Mouse (Mus musculus) ES-Bruce4 (cell line): Measurements from ENCODE around the gene Olfr286. TPM values are rescaled to one million over a fixed set of nuclear protein-coding genes. Genes with fewer than 3 reads are reported as not detected.

Experiments used
- H3K27ac ChIP-seq: 2 replicates; pipeline ENCODE4 v1.5.1; 2012; ENCODE audit warnings: low read length, inconsistent platforms; ENCODE audit not compliant: insufficient read depth
- H3K27me3 ChIP-seq: 2 replicates; pipeline ENCODE4 v1.6.1; 2012; ENCODE audit warnings: mild to moderate bottlenecking, low read length, inconsistent platforms; ENCODE audit not compliant: control insufficient read depth, poor library complexity, insufficient read depth, severe bottlenecking
- H3K36me3 ChIP-seq: 2 replicates; pipeline ENCODE4 v1.6.1; 2012; ENCODE audit warnings: inconsistent platforms, mild to moderate bottlenecking, low read length, moderate library complexity; ENCODE audit not compliant: control insufficient read depth, poor library complexity, insufficient read depth, severe bottlenecking
- H3K4me1 ChIP-seq: one replicate; pipeline ENCODE4 v1.8.1; 2011; ENCODE audit warnings: low read length; ENCODE audit not compliant: control insufficient read depth, insufficient read depth
- H3K4me3 ChIP-seq: 2 replicates; pipeline ENCODE4 v1.5.1; 2011; ENCODE audit warnings: low read depth, mild to moderate bottlenecking, low read length
- H3K9ac ChIP-seq: 2 replicates; pipeline ENCODE4 v1.6.1; 2012; ENCODE audit warnings: low read depth, mild to moderate bottlenecking, inconsistent platforms; ENCODE audit not compliant: poor library complexity, severe bottlenecking
- H3K9me3 ChIP-seq: replicated peaks from 2 replicates; pipeline ENCODE4 v1.6.1; 2012; ENCODE audit warnings: mild to moderate bottlenecking, low read length, inconsistent platforms; ENCODE audit not compliant: control insufficient read depth, poor library complexity, insufficient read depth, severe bottlenecking
- CTCF ChIP-seq: IDR thresholded peaks from one replicate; pipeline ENCODE4 v1.8.1; 2011; ENCODE audit warnings: low read depth, low read length
- EP300 ChIP-seq: IDR thresholded peaks from 2 replicates; pipeline ENCODE4 v1.6.1; 2011; ENCODE audit warnings: low read depth, low read length; ENCODE audit not compliant: insufficient read depth
- POLR2A ChIP-seq: IDR thresholded peaks from one replicate; pipeline ENCODE4 v1.8.1; 2011; ENCODE audit warnings: low read length; ENCODE audit not compliant: insufficient read depth
- polyA plus RNA-seq: library from polyadenylated mRNA; stranded (reverse); fragments of >200 nt; gene quantifications from 2 replicates; pipeline ENCODE4 v1.2.4, GENCODE M21; 2011; ENCODE audit warnings: low read depth; ENCODE audit not compliant: missing spikeins, insufficient read depth, insufficient read length

Olfr286 gene
- polyA plus RNA-seq, result not detected in 2 replicates

DNA sequence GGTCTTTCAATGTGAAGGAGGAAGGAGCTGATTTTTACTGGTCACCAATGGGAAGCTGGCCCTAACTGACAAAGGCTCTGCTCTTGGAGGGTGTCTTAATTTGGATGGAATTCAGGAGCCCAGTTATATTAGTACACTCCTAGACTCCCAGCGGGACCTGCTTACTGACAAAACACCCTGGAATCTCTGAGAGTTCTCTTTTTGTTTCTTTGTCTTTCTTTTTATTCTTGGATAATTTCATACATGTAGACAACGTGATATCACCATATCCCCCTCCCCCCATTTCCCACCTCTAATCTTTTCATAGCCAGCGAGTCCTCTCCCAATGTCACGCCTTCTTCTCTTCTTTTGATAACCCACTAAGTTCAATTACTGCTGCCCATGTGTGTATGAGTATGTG is at the start of gene Olfr286:
Gene Olfr286, minus strand, starts transcription at position 101 of the 400 bp plus-strand sequence.
- Histone ChIP-seq H3K27me3 (no peaks in the 10 kb centered on the region), H3K36me3 (no peaks in the 10 kb centered on the region), H3K4me1 (no peaks in the 10 kb centered on the region), H3K27ac (no peak within 1 kb of the TSS), H3K9ac (no peak within 1 kb of the TSS), H3K4me3 (no peak within 1 kb of the TSS), H3K9me3 (no peaks in the 10 kb centered on the region)
- TF ChIP-seq CTCF (no peak), EP300 (no peak), POLR2A (no peak)

DNA sequence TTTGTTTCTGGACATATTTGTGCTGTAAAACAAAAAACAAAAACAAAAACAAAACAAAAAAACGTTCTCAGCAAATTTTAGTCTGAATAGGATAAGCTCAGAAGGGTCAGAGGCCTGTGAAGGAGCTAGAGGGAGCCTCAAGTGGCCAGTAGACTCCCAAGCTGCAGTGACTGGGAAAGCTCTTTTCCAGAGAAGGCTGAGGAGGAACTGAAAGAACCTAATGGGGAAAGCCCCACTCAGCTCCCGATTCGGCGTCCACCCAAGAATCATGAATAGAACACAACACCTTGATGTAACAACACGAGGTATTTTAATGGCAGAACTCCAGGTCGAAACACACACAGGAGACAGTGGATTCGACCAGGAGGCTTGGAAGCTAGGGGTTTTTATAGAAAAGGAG is 23.5 kb upstream of the Olfr286 start:
- H3K27ac ChIP-seq, result no peak overlapping the region
- peaks cover 8% of the 10 kb centered on the region for H3K9me3 ChIP-seq
- no peak overlapping the region for H3K4me3 ChIP-seq
- no peak overlapping the region for H3K9ac ChIP-seq
- H3K4me1 ChIP-seq, result no peaks in the 10 kb centered on the region
- no peak for TF ChIP-seq EP300
- no peak for TF ChIP-seq POLR2A
- no peak for TF ChIP-seq CTCF
- H3K27me3 ChIP-seq, result no peaks in the 10 kb centered on the region
- no peaks in the 10 kb centered on the region for H3K36me3 ChIP-seq

DNA sequence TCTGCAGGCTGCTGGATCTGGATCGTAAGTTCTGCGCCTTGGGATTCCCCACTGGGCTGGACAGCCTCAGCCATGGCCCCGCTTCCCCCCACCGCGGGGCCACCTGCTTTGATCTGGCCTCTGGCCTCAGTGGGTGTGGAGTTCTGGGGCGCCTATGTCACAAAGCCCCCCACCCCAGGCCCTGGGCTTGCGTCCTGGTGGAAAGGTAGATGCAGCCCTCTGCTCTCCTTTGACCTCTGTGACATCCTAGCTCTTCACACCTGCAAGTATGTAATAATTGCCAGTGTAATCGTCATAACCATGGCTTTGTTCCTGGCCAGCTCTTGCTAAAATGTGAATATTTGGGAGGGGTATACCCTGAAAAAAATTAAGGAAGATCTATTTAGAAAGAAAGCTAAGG is 22.9 kb upstream of the Olfr286 start, which contains the start of gene H1fnt:
Gene H1fnt, minus strand, starts transcription at position 101 of the 400 bp plus-strand sequence.
- Histone ChIP-seq H3K27ac (no peak within 1 kb of the TSS), H3K36me3 (no peaks in the 10 kb centered on the region), H3K4me3 (no peak within 1 kb of the TSS), H3K27me3 (no peaks in the 10 kb centered on the region), H3K4me1 (no peaks in the 10 kb centered on the region), H3K9me3 (peaks cover 8% of the 10 kb centered on the region), H3K9ac (no peak within 1 kb of the TSS)
- no peak for TF ChIP-seq POLR2A
- no peak for TF ChIP-seq EP300
- TF ChIP-seq CTCF, result no peak

DNA sequence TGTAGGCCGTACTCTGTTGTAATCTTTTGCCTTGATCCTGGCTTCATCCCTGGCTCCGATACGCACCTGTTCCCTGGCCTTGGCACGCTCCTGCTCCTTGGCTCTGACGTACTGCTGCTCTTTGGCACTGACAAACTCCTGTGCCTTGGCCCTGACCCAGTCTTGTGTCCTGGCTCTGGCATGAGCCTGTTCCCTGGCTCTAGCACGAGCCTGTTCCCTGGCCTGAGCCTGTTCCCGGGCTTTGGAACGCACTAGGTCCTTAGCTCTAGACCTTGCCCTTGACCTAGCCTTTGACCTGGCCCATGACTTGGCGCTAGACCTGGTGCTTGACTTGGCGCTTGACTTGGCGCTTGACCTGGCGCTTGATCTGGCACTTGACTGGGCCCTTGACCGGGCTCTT is 22.0 kb upstream of the Olfr286 start:
- Histone ChIP-seq H3K36me3 (no peaks in the 10 kb centered on the region), H3K27me3 (no peaks in the 10 kb centered on the region), H3K4me3 (no peak overlapping the region), H3K27ac (no peak overlapping the region), H3K9ac (no peak overlapping the region), H3K9me3 (peaks cover 8% of the 10 kb centered on the region), H3K4me1 (no peaks in the 10 kb centered on the region)
- TF ChIP-seq POLR2A, result no peak

DNA sequence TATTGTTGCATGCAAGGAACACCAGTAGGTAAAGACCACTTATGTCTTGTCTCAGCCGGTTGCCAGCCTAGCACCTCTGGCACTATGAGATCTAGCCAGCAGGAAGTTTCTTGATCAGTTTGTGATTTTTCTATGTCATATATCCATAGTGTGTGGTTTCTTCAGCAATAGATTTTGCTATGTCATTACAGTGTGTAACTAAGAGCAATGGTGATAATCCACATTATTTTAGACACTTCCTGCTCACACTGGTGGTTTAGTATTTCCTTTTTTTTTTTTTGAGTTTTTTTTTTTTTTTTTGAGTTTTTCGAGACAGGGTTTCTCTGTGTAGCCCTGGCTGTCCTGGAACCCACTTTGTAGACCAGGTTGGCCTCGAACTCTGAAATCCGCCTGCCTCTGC is 1.2 kb upstream of the Olfr286 start:
- H3K9me3 ChIP-seq, result no peaks in the 10 kb centered on the region
- no peak overlapping the region for H3K27ac ChIP-seq
- no peaks in the 10 kb centered on the region for H3K27me3 ChIP-seq
- TF ChIP-seq POLR2A (no peak), EP300 (no peak), CTCF (no peak)
- H3K36me3 ChIP-seq, result no peaks in the 10 kb centered on the region
- no peak overlapping the region for H3K4me3 ChIP-seq
- H3K4me1 ChIP-seq, result no peaks in the 10 kb centered on the region
- no peak overlapping the region for H3K9ac ChIP-seq

DNA sequence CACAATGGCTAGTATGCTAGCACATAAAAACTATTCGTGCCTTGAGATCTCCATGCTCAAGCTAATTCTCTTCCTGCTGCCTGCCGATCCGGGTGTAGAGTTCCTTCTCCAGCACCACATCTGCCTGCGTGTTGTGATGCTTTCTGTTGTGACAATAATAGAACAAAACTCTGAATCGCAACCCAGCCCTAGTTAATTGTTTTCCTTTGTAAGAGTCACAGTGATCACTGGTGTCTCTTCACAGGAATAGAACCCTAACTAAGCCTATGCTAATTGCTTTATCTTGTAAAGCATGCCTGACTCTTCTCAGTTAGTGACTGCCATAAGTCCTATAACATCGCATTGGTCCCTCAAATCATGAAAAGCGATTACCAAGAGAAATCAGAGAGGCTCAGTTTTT is 8.2 kb downstream of the Olfr286 start:
- Histone ChIP-seq H3K4me1 (no peaks in the 10 kb centered on the region), H3K4me3 (no peak overlapping the region), H3K9me3 (no peaks in the 10 kb centered on the region), H3K27me3 (no peaks in the 10 kb centered on the region), H3K36me3 (no peaks in the 10 kb centered on the region), H3K27ac (no peak overlapping the region), H3K9ac (no peak overlapping the region)
- TF ChIP-seq CTCF, result no peak
- TF ChIP-seq POLR2A, result no peak
- no peak for TF ChIP-seq EP300
